ENCODE assay signal across 8 mouse cellular contexts in the genomic region with DNA sequence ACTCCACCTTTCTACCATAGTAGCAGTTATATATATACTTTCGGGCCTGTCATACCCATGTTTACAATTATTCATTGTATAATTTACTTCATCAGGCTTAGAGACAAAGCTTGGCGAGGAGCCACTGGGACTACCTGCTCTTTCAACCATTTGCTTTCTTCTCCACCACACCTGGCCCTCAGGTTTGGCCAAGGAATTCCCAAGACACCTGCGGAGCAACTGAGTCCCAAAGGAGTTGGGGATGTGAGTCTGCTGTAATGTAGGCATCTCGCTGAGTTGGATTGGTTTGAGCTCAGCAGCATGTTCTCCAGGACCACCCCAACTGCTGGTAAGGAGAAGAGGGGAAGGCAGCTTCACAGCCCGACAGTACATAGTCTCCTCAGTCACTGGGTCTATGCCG. TPM values are rescaled to one million over a fixed set of nuclear protein-coding genes. Genes with fewer than 3 reads are reported as not detected.
DNase-seq lines count a peak whose midpoint lies in the region; ATAC-seq and TF ChIP-seq lines count a peak whose summit lies in the region.

TSS of gene Naa20 (plus strand) at position 239 of the 400 bp plus-strand sequence.

- peak; percentile 59 for DNase-seq in cerebellum, adult 9-11 months
- DNase-seq in cerebellum, postnatal 10 days, result no peak
- no peak for DNase-seq in Patski (ENCODE audit: low read depth, low spot score)
- DNase-seq in gastrocnemius, adult 2 months, result no peak
- DNase-seq in liver, postnatal 0 days, result no peak
- no peak for DNase-seq in yolk sac, embryonic 10.5 days (ENCODE audit: low spot score)

- no peaks in the 10 kb centered on the region for H3K36me3 ChIP-seq in hindbrain, embryonic 15.5 days
- H3K36me3 ChIP-seq in liver, postnatal 0 days (replicated peaks; ENCODE audit: insufficient read depth, low read length), result peaks cover 7% of the 10 kb centered on the region

- CTCF ChIA-PET in Patski (lab: Charles Lee), result interaction anchor here (1.5 to 1.8 kb wide), 2 partner anchors 9 to 27 kb away, joined by 4 to 5 read pairs; no protein-coding TSS in a partner anchor

- peak within 1 kb of the TSS; percentile 91 for H3K4me3 ChIP-seq in gastrocnemius, adult 2 months
- peak within 1 kb of the TSS; percentile 97 for H3K4me3 ChIP-seq in hindbrain, embryonic 15.5 days
- peak within 1 kb of the TSS; percentile 97 for H3K4me3 ChIP-seq in liver, postnatal 0 days (ENCODE audit: low read depth, low read length)

- intact Hi-C loops in gastrocnemius, adult 2 months (cut with DNase I), result loop anchor here (1.0 kb wide), 1 partner anchor 203 kb away; no protein-coding TSS in a partner anchor

- no peak for TF ChIP-seq EP300 in liver, postnatal 0 days (IDR thresholded peaks at IDR 0.05; ENCODE audit: low read depth)

- H3K9ac ChIP-seq in hindbrain, embryonic 15.5 days, result peak within 1 kb of the TSS; percentile 90; the same call in 1 of the 2 replicates
- H3K9ac ChIP-seq in liver, postnatal 0 days (replicated peaks), result peak within 1 kb of the TSS; percentile 97

- H3K4me2 ChIP-seq in hindbrain, embryonic 15.5 days, result peak within 1 kb of the TSS; percentile 64
- peak within 1 kb of the TSS; percentile 84 for H3K4me2 ChIP-seq in liver, postnatal 0 days (ENCODE audit: low read depth, low read length)

- H3K27me3 ChIP-seq in Patski, result no peaks in the 10 kb centered on the region
- H3K27me3 ChIP-seq in hindbrain, embryonic 15.5 days, result no peaks in the 10 kb centered on the region
- no peaks in the 10 kb centered on the region for H3K27me3 ChIP-seq in liver, postnatal 0 days (ENCODE audit: insufficient read depth, low read length)

- in situ Hi-C loops in Patski (cut with MboI; ENCODE audit: low pct_unique_long_range_greater_than_20kb), result loop anchor here (25.0 kb wide), 1 partner anchor 1315 kb away; the partner anchor contains the start of genes Dtd1 and Smim26

- 89% methylated on average over 6 of the region's 6 CpGs for WGBS in hindbrain, embryonic 15.5 days
- 83% methylated on average over 6 of the region's 6 CpGs for WGBS in liver, postnatal 0 days (ENCODE audit: insufficient replicate concordance)

- H3K4me1 ChIP-seq in hindbrain, embryonic 15.5 days (replicated peaks), result peaks cover 22% of the 10 kb centered on the region
- peaks cover 17% of the 10 kb centered on the region for H3K4me1 ChIP-seq in liver, postnatal 0 days (ENCODE audit: insufficient read depth)

- peak within 1 kb of the TSS; percentile 97 for H3K27ac ChIP-seq in gastrocnemius, adult 2 months
- peak within 1 kb of the TSS; percentile 83; the same call in 1 of the 2 replicates for H3K27ac ChIP-seq in hindbrain, embryonic 15.5 days (replicated peaks)
- no peak within 1 kb of the TSS for H3K27ac ChIP-seq in liver, postnatal 0 days (ENCODE audit: low read depth)

- no peaks in the 10 kb centered on the region for H3K9me3 ChIP-seq in hindbrain, embryonic 15.5 days
- H3K9me3 ChIP-seq in liver, postnatal 0 days (ENCODE audit: low read length), result no peaks in the 10 kb centered on the region

- POLR2A ChIA-PET in Patski (lab: Charles Lee), result interaction anchor here (0.6 kb wide), 1 partner anchor 1633 kb away, joined by 3 read pairs; no protein-coding TSS in a partner anchor

- TF ChIP-seq CTCF in Patski (IDR thresholded peaks at IDR 0.05), result no peak
- TF ChIP-seq CTCF in gastrocnemius, adult 2 months (IDR thresholded peaks at IDR 0.05), result no peak
- TF ChIP-seq CTCF in liver, postnatal 0 days (IDR thresholded peaks at IDR 0.05; ENCODE audit: low read depth), result no peak

- no peak for ATAC-seq in Patski
- no peak for ATAC-seq in hindbrain, embryonic 15.5 days (ENCODE audit: low FRiP score, low read depth)
- no peak for ATAC-seq in liver, postnatal 0 days
- ATAC-seq in cerebellum, adult (ENCODE audit: insufficient number of reproducible peaks, low FRiP score, low TSS enrichment), result no peak

RNA-seq across cellular contexts. Expression of gene Naa20, which starts in this region (rescaled TPM):
- 85.8 TPM for polyA plus RNA-seq in Patski (2021)
- total RNA-seq in gastrocnemius, adult 2 months (2021), result 10 to 100 TPM; 53.5 to 69.1 TPM
- polyA plus RNA-seq in hindbrain, embryonic 15.5 days (2015; fragmentation: Nextera tagmentation; extraction: Ambion mirVana), result 126 TPM in 2 replicates
- 55.0 and 60.0 TPM in 2 replicates for polyA plus RNA-seq in liver, postnatal 0 days (2015; fragmentation: Nextera tagmentation; extraction: Ambion mirVana)
